Mouse (Mus musculus): ENCODE data around the gene Doc2g. TPM values are rescaled to one million over a fixed set of nuclear protein-coding genes. Genes with fewer than 3 reads are reported as not detected.

The Doc2g gene
- polyA plus RNA-seq, 1 experiment = 8.9 TPM

DNA sequence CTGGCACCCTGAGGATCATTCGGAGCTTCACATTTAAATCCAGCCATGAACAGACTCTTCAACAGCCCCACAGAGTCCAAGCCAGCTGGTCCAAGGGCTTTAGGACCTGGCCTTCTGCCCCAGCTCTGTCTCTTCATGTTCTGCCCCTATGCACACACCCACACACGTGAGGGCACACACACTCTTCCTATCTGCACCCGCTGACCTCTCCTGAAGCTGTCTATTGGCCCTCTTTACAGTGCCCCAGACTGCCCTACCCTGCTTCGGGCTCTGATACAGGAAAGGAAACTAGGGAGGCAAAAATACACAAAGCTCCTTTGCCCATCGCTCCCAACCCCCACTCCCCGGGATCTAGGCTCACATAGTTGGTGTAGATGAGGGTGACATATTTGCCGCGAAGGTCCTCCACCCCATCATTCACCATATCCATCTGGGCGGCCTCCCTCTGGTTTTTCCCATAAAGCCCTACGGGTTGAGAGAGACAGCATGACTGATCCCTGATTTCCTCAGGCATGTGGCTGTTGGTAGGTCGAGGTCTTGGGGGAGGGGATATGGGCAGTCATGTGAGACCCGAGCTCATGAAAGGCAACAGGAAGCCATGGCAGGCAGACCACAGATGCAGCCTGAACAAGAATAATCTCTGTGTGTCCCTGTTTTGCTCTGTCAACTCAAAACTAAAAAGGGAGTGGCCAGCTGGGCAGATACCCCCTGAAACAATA, 33.4 kb downstream of the Doc2g start:
- TF ChIP-seq GATA1 (IDR thresholded peaks at IDR 0.05; ENCODE audit: low read length) = no peak

DNA sequence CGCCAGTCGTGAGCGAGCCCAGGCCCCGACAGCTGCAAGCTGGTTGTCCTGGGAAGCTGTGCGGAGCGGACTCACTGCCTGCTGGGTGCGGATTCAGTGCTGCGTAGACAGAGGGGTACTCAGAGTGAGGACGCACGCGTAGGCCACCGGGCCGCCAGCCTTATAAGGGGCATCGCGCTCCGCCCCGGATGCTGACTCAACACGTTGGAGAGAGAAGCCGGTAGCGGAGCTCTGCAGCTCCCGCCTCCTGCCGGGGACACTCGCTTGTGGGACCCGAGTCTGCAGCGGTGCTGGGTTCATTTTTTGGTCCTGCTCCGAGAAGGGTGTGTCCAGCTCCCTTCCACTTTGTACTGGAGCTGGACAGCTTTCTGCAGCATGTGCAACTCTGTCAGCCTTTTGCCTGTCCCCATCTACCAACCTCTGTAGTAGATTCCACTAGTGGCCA, 34.7 kb downstream of the Doc2g start, which contains the start of gene Gstp1:
Gene Gstp1, minus strand, starts transcription at position 198 of the 445 bp plus-strand sequence.
- no peak for TF ChIP-seq GATA1 (IDR thresholded peaks at IDR 0.05; ENCODE audit: low read length)

DNA sequence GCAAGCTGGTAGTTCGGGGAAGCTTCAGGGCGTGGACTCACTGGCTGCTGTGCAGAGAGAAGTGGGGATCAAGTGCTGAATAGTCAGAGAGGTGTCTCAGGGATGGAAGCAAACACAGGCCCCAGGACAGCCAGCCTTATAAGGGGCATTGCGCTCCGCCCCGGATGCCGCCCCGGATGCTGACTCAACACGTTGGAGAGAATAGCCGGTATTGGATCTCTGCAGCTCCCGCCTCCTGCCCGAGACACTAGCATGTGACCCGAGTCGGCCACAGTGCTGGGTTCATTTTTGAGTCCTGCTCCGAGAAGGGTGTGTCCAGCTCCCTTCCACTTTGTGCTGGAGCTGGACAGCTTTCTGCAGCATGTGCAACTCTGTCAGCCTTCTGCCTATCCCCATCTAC, 39.0 kb downstream of the Doc2g start:
- no peak for TF ChIP-seq GATA1 (IDR thresholded peaks at IDR 0.05; ENCODE audit: low read length)

DNA sequence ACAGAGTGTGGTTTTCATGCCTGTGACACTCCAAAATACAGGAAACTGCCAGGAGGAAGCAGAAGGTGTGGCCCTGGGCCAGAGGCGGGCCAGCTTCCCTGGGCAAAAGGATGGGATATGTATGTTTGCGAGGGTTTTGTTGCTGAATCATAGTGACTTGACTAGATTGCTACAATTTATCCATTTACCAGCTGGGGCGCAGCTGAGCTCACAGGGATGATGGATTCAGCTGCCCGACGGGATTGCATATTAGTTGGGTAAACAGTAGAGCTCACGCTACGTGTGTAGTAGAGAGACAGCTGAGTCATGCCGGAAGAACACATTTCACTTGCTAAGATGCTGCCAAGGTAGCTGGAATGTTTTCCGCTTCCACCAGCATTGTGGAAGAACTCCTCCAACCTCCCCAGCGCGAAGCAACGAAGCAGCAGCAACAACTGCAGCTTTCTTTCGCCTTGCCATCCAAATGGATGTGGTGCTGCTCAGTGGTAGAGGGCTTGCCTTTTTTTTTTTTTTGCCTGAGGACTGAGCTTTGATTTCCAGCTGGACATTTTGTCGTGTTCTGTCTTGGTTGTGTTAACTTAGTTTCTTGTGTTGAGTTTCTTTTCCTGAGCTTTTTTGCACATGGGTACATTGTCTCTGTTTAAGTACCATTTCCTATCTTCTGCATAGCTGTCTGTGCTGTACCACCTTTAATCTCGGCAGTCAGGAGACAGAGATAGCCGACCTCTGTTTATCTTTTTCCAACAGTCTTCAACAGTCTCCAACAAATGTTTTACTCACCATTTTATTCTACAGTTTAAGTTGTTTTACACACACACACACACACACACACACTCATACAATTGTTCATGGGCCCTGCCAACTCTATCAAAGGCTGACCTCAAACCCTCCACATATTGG, 43.1 kb downstream of the Doc2g start, which contains the start of gene Gstp2:
Gene Gstp2, minus strand, starts transcription at position 58 of the 900 bp plus-strand sequence.
- TF ChIP-seq GATA1 (IDR thresholded peaks at IDR 0.05; ENCODE audit: low read length) = no peak

DNA sequence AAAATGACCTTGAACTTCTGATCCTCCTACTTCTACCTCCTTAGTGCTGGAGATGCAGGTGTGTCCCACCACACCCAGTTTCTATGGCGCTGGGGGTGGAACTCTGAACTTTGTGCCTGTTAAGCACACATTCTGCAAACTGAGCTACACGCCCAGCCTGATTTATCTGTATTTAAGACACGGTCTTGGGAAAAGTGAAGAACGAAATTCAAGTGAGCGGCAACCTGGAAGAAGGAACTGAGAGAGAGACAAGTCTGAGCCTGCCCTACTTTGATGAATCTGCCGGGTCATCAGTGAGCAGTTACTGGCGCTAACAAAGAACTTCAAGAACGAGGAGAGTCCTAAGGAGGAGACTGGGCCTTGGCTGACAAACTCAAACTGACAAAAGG, 43.7 kb downstream of the Doc2g start:
- TF ChIP-seq GATA1 (IDR thresholded peaks at IDR 0.05; ENCODE audit: low read length) = no peak

DNA sequence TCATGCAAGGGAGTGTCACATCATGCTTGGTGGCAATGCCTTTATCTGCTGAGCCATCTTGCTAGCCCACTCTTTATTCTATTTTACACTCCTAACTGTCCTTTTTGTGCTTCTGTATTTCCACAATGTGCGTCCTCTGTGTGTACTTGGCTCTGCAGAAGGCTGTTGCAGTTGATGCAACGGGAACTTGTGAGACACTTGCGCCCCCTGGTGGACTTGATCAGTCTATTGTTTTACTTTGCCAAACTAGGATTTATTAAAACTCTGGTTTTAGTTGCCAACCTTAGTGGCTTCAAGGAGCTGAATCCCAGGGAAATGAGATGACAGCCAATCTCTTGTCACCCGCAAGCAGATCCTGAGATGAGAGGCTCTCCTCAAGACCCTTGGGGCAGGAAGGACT, 44.7 kb downstream of the Doc2g start:
- no peak for TF ChIP-seq GATA1 (IDR thresholded peaks at IDR 0.05; ENCODE audit: low read length)

DNA sequence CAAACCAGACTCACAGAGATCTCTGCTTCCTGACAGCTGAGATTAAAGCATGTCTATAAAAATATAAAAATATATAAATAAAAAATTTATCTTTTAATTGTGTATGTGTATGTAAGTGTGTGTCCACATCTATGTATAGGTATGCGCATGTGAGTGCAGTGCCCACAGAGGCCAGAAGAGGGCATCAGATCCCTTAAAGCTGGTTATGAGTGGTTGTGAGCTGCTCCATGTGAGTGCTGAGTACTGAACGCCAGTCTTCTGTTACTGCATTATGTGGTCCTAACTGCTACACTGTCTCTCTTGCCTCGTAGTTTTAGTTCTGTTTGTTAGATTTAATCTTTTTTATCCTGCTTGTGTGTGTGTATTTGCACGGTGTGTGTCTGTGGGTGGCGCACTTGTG, 47.9 kb downstream of the Doc2g start:
- TF ChIP-seq GATA1 (IDR thresholded peaks at IDR 0.05; ENCODE audit: low read length) = no peak

DNA sequence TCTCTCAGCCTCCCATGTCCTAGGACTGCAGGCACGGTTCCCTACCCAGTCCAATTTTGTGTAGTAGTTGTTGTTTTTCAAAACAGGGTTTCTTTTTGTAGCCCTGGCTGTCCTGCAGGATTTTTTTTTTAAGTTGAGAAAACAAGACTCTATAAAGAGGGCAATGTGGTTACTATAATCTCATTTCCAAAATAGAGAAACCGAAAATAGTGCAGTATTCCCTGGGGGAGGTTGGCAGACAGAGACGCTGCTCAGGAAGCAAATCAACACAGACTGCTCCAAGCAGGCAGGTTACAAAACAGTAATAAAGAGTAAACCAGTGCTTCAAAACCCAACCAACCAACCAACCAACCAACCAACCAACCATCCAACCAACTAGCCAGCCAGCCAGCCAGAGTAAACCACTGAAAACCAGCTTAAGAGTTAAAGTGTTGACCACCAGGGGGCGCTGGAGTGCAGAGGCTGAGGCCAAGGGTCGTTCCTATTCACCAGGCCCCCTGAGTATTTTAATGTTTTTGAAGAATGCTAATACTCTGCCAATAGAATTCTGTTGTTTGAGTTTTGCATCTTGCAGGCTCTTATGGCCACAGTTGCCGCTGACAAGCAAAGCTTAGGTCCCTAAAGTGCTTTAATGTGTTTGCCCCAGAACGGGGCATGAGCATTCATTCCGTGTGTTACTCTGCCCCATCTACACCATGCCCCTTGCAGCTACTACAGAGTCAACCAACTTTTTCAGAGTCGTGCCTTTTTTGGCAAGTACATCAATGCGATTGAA, 48.8 kb downstream of the Doc2g start:
- no peak for TF ChIP-seq GATA1 (IDR thresholded peaks at IDR 0.05; ENCODE audit: low read length)

DNA sequence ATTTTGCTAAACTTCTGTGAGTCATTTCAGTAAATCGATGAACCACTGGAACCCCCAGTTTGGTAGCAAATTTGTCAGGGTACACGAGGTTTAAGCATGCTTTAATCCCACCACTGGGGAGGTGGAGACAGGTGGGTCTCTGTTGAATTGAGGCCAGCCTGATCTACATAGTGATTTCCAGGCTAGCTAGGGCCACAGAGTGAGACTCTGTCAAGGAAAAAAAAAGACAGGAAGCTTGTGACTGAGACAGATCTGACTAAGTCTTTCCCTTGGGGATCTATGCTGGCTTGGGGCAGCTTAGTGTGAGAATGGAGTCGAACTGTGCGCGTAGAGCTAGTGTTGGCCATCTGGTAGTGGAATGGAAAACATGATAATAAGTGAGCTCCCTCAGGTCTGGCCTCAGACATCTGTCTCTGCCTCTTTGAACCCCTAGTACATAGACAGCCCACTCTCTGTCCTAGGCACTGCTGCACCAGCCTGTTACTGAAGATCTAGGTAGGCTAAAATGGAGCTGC, 49.5 kb downstream of the Doc2g start:
- no peak for TF ChIP-seq GATA1 (IDR thresholded peaks at IDR 0.05; ENCODE audit: low read length)

DNA sequence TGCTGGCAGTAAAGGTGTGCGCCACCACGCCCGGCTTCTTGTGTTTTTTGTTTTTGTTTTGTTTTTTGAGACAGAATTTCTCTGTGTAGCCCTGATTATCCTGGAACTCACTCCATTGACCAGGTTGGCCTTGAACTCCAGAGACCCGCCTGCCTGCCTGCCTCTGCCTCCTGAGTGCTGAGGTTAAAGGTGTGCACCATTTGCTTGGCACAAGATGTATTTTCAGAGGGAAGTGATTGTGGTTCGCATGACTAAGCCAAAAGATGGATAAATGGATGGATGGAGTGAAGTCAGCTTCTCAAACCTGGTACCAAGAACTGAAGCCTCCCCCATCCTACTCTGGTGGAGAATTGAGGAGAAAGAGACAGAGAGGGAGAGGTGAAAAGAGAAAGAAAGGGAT, 51.5 kb downstream of the Doc2g start:
- no peak for TF ChIP-seq GATA1 (IDR thresholded peaks at IDR 0.05; ENCODE audit: low read length)

DNA sequence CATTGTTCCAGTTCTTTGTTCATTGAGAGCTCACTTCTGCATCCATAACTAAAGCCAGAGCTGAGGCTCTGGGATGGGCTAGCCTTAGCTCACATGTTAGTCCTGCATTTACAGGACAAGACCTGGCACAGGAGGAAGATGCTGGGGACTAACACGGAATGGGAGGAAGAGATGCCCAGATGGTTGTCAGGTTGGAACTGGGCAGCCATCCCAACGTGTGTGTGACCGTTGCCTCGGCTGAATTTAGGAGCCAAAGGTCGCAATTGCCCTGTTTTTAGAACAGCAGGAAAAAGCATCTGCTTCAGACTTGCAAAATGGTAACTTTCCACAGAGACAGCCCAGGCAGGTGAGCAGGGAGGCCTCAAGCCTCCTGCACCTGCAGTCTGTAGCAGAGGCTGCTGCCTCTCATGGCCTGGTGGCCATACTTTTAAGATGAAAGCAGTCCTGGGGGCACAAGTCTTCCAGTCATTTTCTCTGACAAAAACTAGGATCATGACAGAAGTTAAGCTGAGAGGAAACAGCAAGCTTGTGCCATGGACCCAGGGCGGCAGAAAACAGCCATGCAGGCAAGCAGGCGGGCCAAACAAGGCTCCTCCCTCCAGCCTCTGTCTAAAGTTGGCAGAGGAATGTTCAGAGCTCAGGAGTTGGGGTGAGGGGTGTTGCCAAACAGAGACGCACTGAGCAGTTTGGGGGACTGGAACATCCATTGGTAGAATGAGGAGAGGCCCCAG, 52.3 kb downstream of the Doc2g start:
- TF ChIP-seq GATA1 (IDR thresholded peaks at IDR 0.05; ENCODE audit: low read length) = no peak

DNA sequence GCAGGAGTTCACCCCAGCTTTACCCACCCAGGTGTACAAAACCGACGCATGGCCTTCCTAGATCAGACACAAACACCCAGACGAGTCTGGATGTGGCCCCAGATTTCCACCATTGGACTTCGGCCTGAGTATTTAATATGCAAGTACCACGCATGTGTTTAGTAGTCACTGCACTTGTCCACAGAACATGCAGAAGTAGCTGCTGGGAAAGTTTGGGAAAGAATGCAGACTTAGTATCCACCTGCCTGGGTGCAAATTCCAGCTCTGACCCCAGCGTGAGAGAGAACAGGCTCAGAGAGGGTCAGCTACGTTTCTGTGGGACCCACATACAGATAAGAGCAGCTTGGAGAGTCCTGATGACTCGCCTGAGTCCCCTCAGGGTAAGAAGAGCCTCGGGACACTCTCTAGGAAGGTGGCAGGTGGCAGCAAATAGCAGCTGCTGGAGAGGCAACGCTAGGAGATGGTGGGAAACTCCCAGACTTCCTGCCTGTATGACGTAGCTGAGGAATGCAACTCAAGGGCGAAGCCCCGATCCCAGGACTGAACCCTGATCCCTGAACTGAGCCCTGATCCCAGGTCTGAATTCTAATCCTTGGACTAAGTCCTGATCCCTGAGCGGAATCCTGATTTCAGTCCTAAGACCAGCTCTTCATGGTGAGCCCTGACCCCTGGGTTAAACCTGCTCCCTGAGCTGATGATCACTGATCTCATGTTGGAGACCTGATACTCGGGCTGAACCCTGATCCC, 53.0 kb downstream of the Doc2g start:
- TF ChIP-seq GATA1 (IDR thresholded peaks at IDR 0.05; ENCODE audit: low read length) = no peak

Other genes with a start within 250 kb of the Doc2g start
- gene Kmt5b, start 235.9 kb upstream of the Doc2g start, polyA plus RNA-seq (2012) = 7.1 and 10.0 TPM in 2 replicates
- 15.2 and 16.8 TPM in 2 replicates for gene Chka, start 151.5 kb upstream of the Doc2g start, polyA plus RNA-seq (2012)
- gene Tcirg1, start 96.2 kb upstream of the Doc2g start, polyA plus RNA-seq (2012) = 34.5 and 39.3 TPM in 2 replicates
- gene Ndufs8, start 90.5 kb upstream of the Doc2g start, polyA plus RNA-seq (2012) = 41.9 and 220 TPM in 2 replicates
- gene Aldh3b1, start 73.5 kb upstream of the Doc2g start, polyA plus RNA-seq (2012) = not detected in 2 replicates
- 0.11 TPM in 1 of 2 replicates, not detected in the other for gene Unc93b1, start 68.1 kb upstream of the Doc2g start, polyA plus RNA-seq (2012)
- not detected in 2 replicates for gene Aldh3b3, start 44.7 kb upstream of the Doc2g start, polyA plus RNA-seq (2012)
- gene Aldh3b2, start 31.0 kb upstream of the Doc2g start, polyA plus RNA-seq (2012) = not detected in 2 replicates
- gene Acy3, start 16.7 kb upstream of the Doc2g start, polyA plus RNA-seq (2012) = 5.4 and 7.1 TPM in 2 replicates
- gene Tbx10, start 10.6 kb upstream of the Doc2g start, polyA plus RNA-seq (2012) = not detected in 2 replicates
- 26.3 and 32.2 TPM in 2 replicates for gene Nudt8, start 2.7 kb upstream of the Doc2g start, polyA plus RNA-seq (2012)
- gene Gm49405, start 2.7 kb upstream of the Doc2g start, polyA plus RNA-seq (2012) = 3.8 and 5.3 TPM in 2 replicates
- gene Ndufv1, start 9.5 kb downstream of the Doc2g start, polyA plus RNA-seq (2012) = 378 and 401 TPM in 2 replicates
- 40.1 and 105 TPM in 2 replicates for gene Gstp1, start 34.7 kb downstream of the Doc2g start, polyA plus RNA-seq (2012)
- gene Gstp2, start 42.7 kb downstream of the Doc2g start, polyA plus RNA-seq (2012) = not detected in 2 replicates
- gene Gstp3, start 56.3 kb downstream of the Doc2g start, polyA plus RNA-seq (2012) = 4.1 and 7.7 TPM in 2 replicates
- gene Cabp2, start 78.3 kb downstream of the Doc2g start, polyA plus RNA-seq (2012) = not detected in 2 replicates
- gene Cdk2ap2, start 93.9 kb downstream of the Doc2g start, polyA plus RNA-seq (2012) = 70.4 and 72.4 TPM in 2 replicates
- gene Pitpnm1, start 96.7 kb downstream of the Doc2g start, polyA plus RNA-seq (2012) = 36.1 and 36.7 TPM in 2 replicates
- gene Aip, start 122.5 kb downstream of the Doc2g start, polyA plus RNA-seq (2012) = 99.6 and 105 TPM in 2 replicates
- not detected in 2 replicates for gene Gpr152, start 136.5 kb downstream of the Doc2g start, polyA plus RNA-seq (2012)
- gene Cabp4, start 140.7 kb downstream of the Doc2g start, polyA plus RNA-seq (2012) = 0.06 TPM in 1 of 2 replicates, not detected in the other
- 187 and 368 TPM in 2 replicates for gene Coro1b, start 145.3 kb downstream of the Doc2g start, polyA plus RNA-seq (2012)
- 448 and 548 TPM in 2 replicates for gene Ptprcap, start 150.3 kb downstream of the Doc2g start, polyA plus RNA-seq (2012)
- gene Rps6kb2, start 160.0 kb downstream of the Doc2g start, polyA plus RNA-seq (2012) = 92.1 and 99.4 TPM in 2 replicates
- 0.39 and 0.46 TPM in 2 replicates for gene Carns1, start 172.2 kb downstream of the Doc2g start, polyA plus RNA-seq (2012)
- gene Tbc1d10c, start 188.0 kb downstream of the Doc2g start, polyA plus RNA-seq (2012) = 19.4 and 24.6 TPM in 2 replicates
- gene Ppp1ca, start 188.8 kb downstream of the Doc2g start, polyA plus RNA-seq (2012) = 609 and 669 TPM in 2 replicates
- gene Rad9a, start 198.3 kb downstream of the Doc2g start, polyA plus RNA-seq (2012) = 28.7 and 31.6 TPM in 2 replicates
- gene Clcf1, start 210.9 kb downstream of the Doc2g start, polyA plus RNA-seq (2012) = not detected in 2 replicates
- gene AC109138.7, start 211.0 kb downstream of the Doc2g start, polyA plus RNA-seq (2012) = 30.0 TPM in 1 of 2 replicates, not detected in the other
- 21.8 and 24.7 TPM in 2 replicates for gene Pold4, start 228.6 kb downstream of the Doc2g start, polyA plus RNA-seq (2012)